Mouse (Mus musculus) layer of hippocampus, adult 9-11 months (tissue): ENCODE data around the gene Rilp.
A peak's percentile ranks its signal among the peaks of the same experiment; 100 is the strongest.
"Not testable (repeated sequence)": the region's sequence is repeated elsewhere in the genome, so short reads cannot be mapped to it uniquely, and the experiment has no call there.

Experiments
- DNase-seq: peaks from one replicate; pipeline ENCODE4 v3.0.0; 2022

Gene Rilp

GRCm38 (mm10) chr11:75534286-75535033 is 24.6 kb downstream of the Rilp start:
- no peak for DNase-seq

GRCm38 (mm10) chr11:75535106-75535795 is 25.4 kb downstream of the Rilp start:
- DNase-seq: no peak

GRCm38 (mm10) chr11:75536255-75537024 is 26.5 kb downstream of the Rilp start:
- DNase-seq: no peak

GRCm38 (mm10) chr11:75537025-75537414 is 27.1 kb downstream of the Rilp start:
- no peak for DNase-seq

GRCm38 (mm10) chr11:75537491-75538183 is 27.7 kb downstream of the Rilp start:
- no peak for DNase-seq

- DNase-seq: no peak
Observed at GRCm38 (mm10) chr11:75538184-75538969, 28.5 kb downstream of the Rilp start.

GRCm38 (mm10) chr11:75538970-75539299 is 29.0 kb downstream of the Rilp start:
- DNase-seq: no peak

GRCm38 (mm10) chr11:75540209-75540608 is 30.3 kb downstream of the Rilp start:
- DNase-seq: no peak

- DNase-seq: peak; percentile 82
Observed at GRCm38 (mm10) chr11:75540710-75541581, 31.1 kb downstream of the Rilp start.

GRCm38 (mm10) chr11:75544713-75545112 is 34.8 kb downstream of the Rilp start:
- DNase-seq: no peak

- DNase-seq: no peak
Observed at GRCm38 (mm10) chr11:75546057-75546456, 36.2 kb downstream of the Rilp start.

- DNase-seq: peak; percentile 66
Observed at GRCm38 (mm10) chr11:75549658-75550111, 39.8 kb downstream of the Rilp start.

GRCm38 (mm10) chr11:75550200-75550946 is 40.5 kb downstream of the Rilp start:
- DNase-seq: no peak

- DNase-seq: no peak
Observed at GRCm38 (mm10) chr11:75551321-75551720, 41.4 kb downstream of the Rilp start.

GRCm38 (mm10) chr11:75551961-75552441 is 42.1 kb downstream of the Rilp start:
- peak; percentile 67 for DNase-seq

- DNase-seq: no peak
Observed at GRCm38 (mm10) chr11:75552906-75553482, 43.1 kb downstream of the Rilp start.

- DNase-seq: not testable (repeated sequence)
Observed at GRCm38 (mm10) chr11:75556006-75556405, 46.1 kb downstream of the Rilp start.

GRCm38 (mm10) chr11:75557142-75557541 is 47.2 kb downstream of the Rilp start:
- no peak for DNase-seq

- no peak for DNase-seq
Observed at GRCm38 (mm10) chr11:75558101-75558500, 48.2 kb downstream of the Rilp start.
